Mouse (Mus musculus): ENCODE results near the gene Rph3al.

DNA sequence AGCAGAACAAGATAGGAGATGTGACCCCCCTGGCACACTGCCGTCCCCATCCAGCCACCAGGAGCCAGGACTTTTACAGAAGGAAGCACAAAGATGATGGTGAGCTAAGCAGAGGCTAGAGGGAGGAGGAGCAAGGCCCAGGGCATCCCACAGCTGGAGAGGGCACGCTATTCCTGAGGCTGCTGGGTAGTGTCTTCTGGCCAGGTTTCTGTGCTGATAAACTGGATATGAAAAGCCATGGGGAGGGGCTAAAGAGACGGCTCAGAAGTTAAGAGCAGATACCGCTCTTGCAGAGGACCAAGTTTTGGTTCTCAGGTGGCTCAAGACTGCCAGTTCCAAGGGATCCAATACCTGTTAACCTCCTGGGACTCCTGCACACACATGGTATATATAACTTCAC lies 76.6 kb downstream of the Rph3al start:
- TF ChIP-seq CTCF (IDR thresholded peaks at IDR 0.05; ENCODE audit: insufficient read depth, low read depth, low read length) (no peak), POLR2A (IDR thresholded peaks at IDR 0.05; ENCODE audit: insufficient read depth, low read depth, low read length) (no peak)
